Mouse (Mus musculus): ENCODE results near the gene A230072I06Rik.

DNA sequence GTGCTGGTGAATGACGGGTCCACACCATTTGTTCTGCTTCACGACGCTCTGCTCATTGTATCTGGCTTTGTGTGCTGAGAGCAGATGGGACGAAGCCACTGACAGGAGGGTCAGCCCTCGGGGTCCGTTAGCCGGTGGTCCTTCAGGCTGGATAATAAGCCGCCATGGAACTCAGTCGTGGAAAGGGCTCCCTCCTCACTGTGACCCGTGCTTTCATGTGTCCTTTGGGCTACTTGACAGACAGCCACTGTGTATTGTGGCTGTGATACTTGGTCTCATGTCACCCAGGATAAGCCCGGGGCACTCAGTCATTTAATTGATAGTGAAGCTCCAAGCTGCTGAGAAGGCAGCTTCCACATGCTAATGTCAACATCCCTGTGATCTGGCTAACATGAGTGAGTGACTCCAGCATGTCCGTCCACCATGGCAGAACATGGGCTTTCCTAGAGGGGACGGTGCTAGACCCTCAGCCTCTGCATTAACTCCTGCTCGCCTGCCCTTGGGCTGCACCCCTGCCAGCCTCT, 10.3 kb upstream of the A230072I06Rik start:
- TF ChIP-seq POLR2A (IDR thresholded peaks at IDR 0.05; ENCODE audit: borderline replicate concordance, low read depth, low read length), result no peak
- TF ChIP-seq CTCF (IDR thresholded peaks at IDR 0.05; ENCODE audit: low read depth, low read length), result no peak

Measured in bone marrow macrophage, adult 2 months (primary cell).